Mouse (Mus musculus) heart, adult 2 months (tissue): ENCODE results near the gene Pias1.

Source experiments
- CTCF ChIP-seq: fragments of 200-600 bp; IDR thresholded peaks from 2 replicates; pipeline ENCODE4 v1.8.1; 2022; ENCODE audit warnings: antibody characterized with exemption, mild to moderate bottlenecking, moderate library complexity
- EP300 ChIP-seq: fragments of 200-500 bp; IDR thresholded peaks from 2 replicates; pipeline ENCODE4 v1.6.1; 2011; ENCODE audit warnings: low read depth, low read length, control low read depth; ENCODE audit not compliant: insufficient read depth
- POLR2A ChIP-seq: fragments of 200-500 bp; IDR thresholded peaks from 2 replicates; pipeline ENCODE4 v1.6.1; 2011; ENCODE audit warnings: mild to moderate bottlenecking, low read depth, low read length, control low read depth; ENCODE audit not compliant: insufficient read depth

DNA sequence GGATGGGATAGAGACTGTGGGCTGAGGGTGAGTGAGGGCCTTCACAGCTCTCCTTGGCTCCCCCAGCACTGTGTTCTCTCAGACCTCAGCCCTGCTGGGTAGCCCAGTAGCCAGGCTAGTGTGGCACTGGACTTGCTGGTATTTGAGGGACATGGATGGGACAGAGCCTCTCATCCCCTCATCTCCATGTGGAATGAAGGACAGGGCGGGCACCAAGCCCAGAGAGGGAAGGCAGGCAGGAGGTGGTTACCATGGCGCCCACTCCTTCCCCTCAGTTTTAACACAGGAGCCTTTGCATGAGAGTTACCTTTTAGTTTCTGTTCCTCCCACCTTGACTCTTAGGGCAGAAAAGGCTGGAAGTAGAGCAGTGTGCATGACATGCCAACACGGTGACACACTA lies 139.1 kb downstream of the Pias1 start:
- TF ChIP-seq CTCF: no peak
- TF ChIP-seq EP300: no peak
- TF ChIP-seq POLR2A: no peak
